Mouse (Mus musculus): ENCODE measurements around the gene Bdh1.
"Not testable (repeated sequence)": the region's sequence is repeated elsewhere in the genome, so short reads cannot be mapped to it uniquely, and the experiment has no call there.

Bdh1 gene

GRCm38 (mm10) chr16:31465630-31466029 lies 43.5 kb downstream of the Bdh1 start:
- no peak for DNase-seq (ENCODE audit: low spot score)

GRCm38 (mm10) chr16:31466106-31466505 lies 44.0 kb downstream of the Bdh1 start:
- DNase-seq (ENCODE audit: low spot score), result no peak

GRCm38 (mm10) chr16:31470819-31471218 lies 48.7 kb downstream of the Bdh1 start:
- not testable (repeated sequence) for DNase-seq (ENCODE audit: low spot score)

GRCm38 (mm10) chr16:31471994-31472393 lies 49.9 kb downstream of the Bdh1 start:
- DNase-seq (ENCODE audit: low spot score), result no peak

- DNase-seq (ENCODE audit: low spot score), result no peak
Measured at GRCm38 (mm10) chr16:31473226-31473625, 51.1 kb downstream of the Bdh1 start.

- no peak for DNase-seq (ENCODE audit: low spot score)
Measured at GRCm38 (mm10) chr16:31475123-31475968, 53.3 kb downstream of the Bdh1 start.

GRCm38 (mm10) chr16:31476872-31477603 lies 55.0 kb downstream of the Bdh1 start:
- DNase-seq (ENCODE audit: low spot score), result no peak

- DNase-seq (ENCODE audit: low spot score), result no peak
Measured at GRCm38 (mm10) chr16:31485336-31485735, 63.3 kb downstream of the Bdh1 start.

- no peak for DNase-seq (ENCODE audit: low spot score)
Measured at GRCm38 (mm10) chr16:31487266-31487665, 65.2 kb downstream of the Bdh1 start.

- DNase-seq (ENCODE audit: low spot score), result no peak
Measured at GRCm38 (mm10) chr16:31489096-31489495, 67.0 kb downstream of the Bdh1 start.

- DNase-seq (ENCODE audit: low spot score), result no peak
Measured at GRCm38 (mm10) chr16:31490967-31491366, 68.9 kb downstream of the Bdh1 start.

GRCm38 (mm10) chr16:31492921-31493549 lies 71.0 kb downstream of the Bdh1 start:
- no peak for DNase-seq (ENCODE audit: low spot score)

- DNase-seq (ENCODE audit: low spot score), result no peak
Measured at GRCm38 (mm10) chr16:31493550-31493965, 71.5 kb downstream of the Bdh1 start.

- DNase-seq (ENCODE audit: low spot score), result no peak
Measured at GRCm38 (mm10) chr16:31493991-31494390, 71.9 kb downstream of the Bdh1 start.

GRCm38 (mm10) chr16:31495356-31495755 lies 73.3 kb downstream of the Bdh1 start:
- no peak for DNase-seq (ENCODE audit: low spot score)

- DNase-seq (ENCODE audit: low spot score), result no peak
Measured at GRCm38 (mm10) chr16:31495769-31496168, 73.7 kb downstream of the Bdh1 start.

- no peak for DNase-seq (ENCODE audit: low spot score)
Measured at GRCm38 (mm10) chr16:31498336-31498735, 76.3 kb downstream of the Bdh1 start.

- no peak for DNase-seq (ENCODE audit: low spot score)
Measured at GRCm38 (mm10) chr16:31499021-31499420, 76.9 kb downstream of the Bdh1 start.

GRCm38 (mm10) chr16:31499681-31500310 lies 77.7 kb downstream of the Bdh1 start:
- no peak for DNase-seq (ENCODE audit: low spot score)

GRCm38 (mm10) chr16:31500532-31500931 lies 78.5 kb downstream of the Bdh1 start:
- DNase-seq (ENCODE audit: low spot score), result no peak

GRCm38 (mm10) chr16:31500969-31501750 lies 79.1 kb downstream of the Bdh1 start:
- DNase-seq (ENCODE audit: low spot score), result no peak

Data from ovary, adult 18-20 months (tissue).